Mouse (Mus musculus) olfactory bulb, adult 2 months (tissue): ENCODE measurements at regions not wholly inside any gene's neighbourhood (a gene's known extent, or its start where the extent isn't known, plus 50 kb on each side); places are given as distances from the start of the nearest gene placed in this dataset.

Source experiments
- CTCF ChIP-seq: fragments of 200-500 bp; IDR thresholded peaks from 2 replicates; pipeline ENCODE4 v1.5.1; 2012; ENCODE audit warnings: low read depth, mild to moderate bottlenecking, low read length, moderate library complexity; ENCODE audit not compliant: insufficient read depth
- POLR2A ChIP-seq: fragments of 200-500 bp; IDR thresholded peaks from 2 replicates; pipeline ENCODE4 v1.6.1; 2012; ENCODE audit warnings: mild to moderate bottlenecking, low read depth, low read length, moderate library complexity; ENCODE audit not compliant: insufficient read depth

DNA sequence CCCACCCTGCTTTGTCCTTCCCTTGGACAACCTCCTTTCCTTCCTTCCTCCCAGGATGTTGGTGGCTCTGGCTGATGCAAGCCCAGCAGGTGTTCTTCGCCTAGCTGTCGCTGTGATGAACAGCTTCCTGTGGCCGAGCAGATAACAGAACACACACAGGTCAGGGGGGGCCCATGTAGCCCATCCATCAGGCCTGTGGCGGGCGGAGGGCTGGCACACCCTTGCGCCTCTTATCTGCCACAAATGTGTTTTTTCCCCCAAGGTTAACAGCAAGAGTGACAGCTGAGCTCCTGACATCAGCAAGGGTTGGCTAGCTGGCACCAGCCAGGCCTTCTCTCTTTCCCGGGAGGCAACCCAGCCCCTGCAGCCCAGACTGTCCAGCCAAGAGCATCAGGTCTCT lies 59.9 kb upstream of the Ctnnbl1 start:
- TF ChIP-seq POLR2A (no peak), CTCF (no peak)
